Mouse (Mus musculus) embryonic fibroblast, embryonic 13.5 days (primary cell): ENCODE data around the gene Fars2.

Experiments
- CTCF ChIP-seq: IDR thresholded peaks from 2 replicates; pipeline ENCODE4 v1.5.1; 2011; ENCODE audit warnings: mild to moderate bottlenecking, control low read depth, low read length, moderate library complexity, borderline replicate concordance; ENCODE audit not compliant: insufficient read depth
- POLR2A ChIP-seq: IDR thresholded peaks from 2 replicates; pipeline ENCODE4 v1.6.1; 2011; ENCODE audit warnings: low read depth, mild to moderate bottlenecking, control low read depth, low read length, moderate library complexity

GRCm38 (mm10) chr13:36253936-36254335 lies 136.7 kb downstream of the Fars2 start:
- TF ChIP-seq CTCF (no peak), POLR2A (no peak)
